In genomic region chr3:102585136-102585535, GRCm38 (mm10) we compare ENCODE assay signal across 14 mouse cellular contexts.
"Had no signal": no experiment of that assay in that cellular context is flagged by ENCODE, and none has a peak within 500 bp of the region (broad histone marks: within the 10 kb centered on the region; RNA-seq: fewer than 3 reads in every experiment).

No protein-coding gene starts in this region.

- H3K9ac ChIP-seq: limb, embryonic 12.5 days; liver, embryonic 15.5 days; lung, embryonic 15.5 days; midbrain, embryonic 13.5 days; neural tube, embryonic 12.5 days; stomach, embryonic 15.5 days had no signal

- H3K4me1 ChIP-seq: liver, embryonic 15.5 days; lung, embryonic 15.5 days; midbrain, embryonic 13.5 days; neural tube, embryonic 12.5 days; stomach, embryonic 15.5 days had no signal

- DNase-seq: kidney, adult 9 months; kidney, postnatal 14 days; layer of hippocampus, postnatal 36 days; lung, postnatal 36 days; retina, postnatal 1 day; right cerebral cortex, postnatal 14 days had no signal

- ATAC-seq: intestine, embryonic 16.5 days; midbrain, embryonic 13.5 days had no signal

- H3K27ac ChIP-seq: limb, embryonic 12.5 days; liver, embryonic 15.5 days; lung, embryonic 15.5 days; midbrain, embryonic 13.5 days; neural tube, embryonic 12.5 days; stomach, embryonic 15.5 days had no signal

- H3K9me3 ChIP-seq: limb, embryonic 12.5 days; liver, embryonic 15.5 days; lung, embryonic 15.5 days; midbrain, embryonic 13.5 days; neural tube, embryonic 12.5 days; stomach, embryonic 15.5 days had no signal

- H3K4me3 ChIP-seq: limb, embryonic 12.5 days; liver, embryonic 15.5 days; lung, embryonic 15.5 days; midbrain, embryonic 13.5 days; myocyte; neural tube, embryonic 12.5 days; stomach, embryonic 15.5 days had no signal

- H3K27me3 ChIP-seq: limb, embryonic 12.5 days; liver, embryonic 15.5 days; lung, embryonic 15.5 days; midbrain, embryonic 13.5 days; neural tube, embryonic 12.5 days; stomach, embryonic 15.5 days had no signal

- H3K4me2 ChIP-seq: limb, embryonic 12.5 days; liver, embryonic 15.5 days; lung, embryonic 15.5 days; midbrain, embryonic 13.5 days; neural tube, embryonic 12.5 days; stomach, embryonic 15.5 days had no signal

- H3K36me3 ChIP-seq: limb, embryonic 12.5 days; liver, embryonic 15.5 days; lung, embryonic 15.5 days; midbrain, embryonic 13.5 days; neural tube, embryonic 12.5 days; stomach, embryonic 15.5 days had no signal
